Mouse (Mus musculus) T-cell, adult 2 months (primary cell): Measurements from ENCODE around the gene Osbpl3.

ENCODE experiments used
- DNase-seq: peaks from one replicate; pipeline ENCODE4 v3.0.0; 2022; ENCODE audit warnings: low spot score

Gene Osbpl3

DNA sequence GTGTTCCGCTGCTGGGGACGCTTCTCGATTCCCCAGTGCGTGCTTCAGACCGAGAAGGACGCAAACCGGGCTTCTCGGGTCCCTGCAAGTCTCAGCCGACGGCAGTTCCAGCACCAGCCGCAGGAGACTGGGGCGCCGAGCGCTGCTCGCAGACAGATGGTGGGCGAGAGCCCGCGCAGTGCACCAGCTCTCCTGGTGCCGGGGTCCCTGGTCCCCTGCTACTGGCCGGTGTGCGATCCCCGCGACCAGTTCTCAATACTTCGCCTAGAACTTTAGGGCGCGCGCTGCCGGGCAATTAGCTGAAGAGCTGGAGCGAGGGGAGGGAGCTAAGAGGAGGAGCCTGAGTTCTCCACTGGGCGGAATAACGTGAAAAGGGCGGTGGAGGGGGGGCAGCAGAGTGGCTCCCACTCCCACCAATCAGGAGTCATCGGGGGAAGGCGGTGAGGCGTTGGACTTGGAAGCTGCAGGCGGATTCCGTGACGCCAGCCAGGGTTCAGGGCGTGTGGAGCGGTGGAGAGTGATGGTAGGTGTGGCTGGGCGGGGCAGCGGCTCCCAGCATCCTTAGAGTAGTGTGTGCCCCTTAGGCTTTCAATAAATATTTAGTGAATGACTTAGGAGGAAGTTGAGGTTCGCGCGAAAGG lies at the start of gene Osbpl3:
Gene Osbpl3, minus strand, starts transcription at position 373 of the 641 bp plus-strand sequence.
- peak; percentile 77 for DNase-seq

DNA sequence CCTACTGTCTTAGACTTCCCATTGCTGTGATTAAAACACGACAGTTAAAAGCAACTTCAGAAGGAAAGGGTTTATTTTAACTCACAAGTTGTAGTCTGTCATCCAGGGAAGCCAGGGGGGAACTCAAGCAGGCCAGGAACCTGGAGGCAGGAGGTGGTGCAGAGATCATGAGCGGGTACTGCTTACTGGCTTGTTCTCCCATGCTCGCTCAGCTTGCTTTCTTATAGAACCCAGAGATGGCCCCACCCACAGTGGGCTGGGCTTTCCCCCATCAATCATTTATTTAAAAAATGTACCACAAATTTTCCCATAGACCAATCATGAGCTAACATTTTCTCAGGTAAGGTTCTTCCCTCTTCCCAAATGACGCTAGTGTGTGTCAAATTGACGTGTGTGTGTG lies 49.5 kb upstream of the Osbpl3 start:
- DNase-seq, result no peak

DNA sequence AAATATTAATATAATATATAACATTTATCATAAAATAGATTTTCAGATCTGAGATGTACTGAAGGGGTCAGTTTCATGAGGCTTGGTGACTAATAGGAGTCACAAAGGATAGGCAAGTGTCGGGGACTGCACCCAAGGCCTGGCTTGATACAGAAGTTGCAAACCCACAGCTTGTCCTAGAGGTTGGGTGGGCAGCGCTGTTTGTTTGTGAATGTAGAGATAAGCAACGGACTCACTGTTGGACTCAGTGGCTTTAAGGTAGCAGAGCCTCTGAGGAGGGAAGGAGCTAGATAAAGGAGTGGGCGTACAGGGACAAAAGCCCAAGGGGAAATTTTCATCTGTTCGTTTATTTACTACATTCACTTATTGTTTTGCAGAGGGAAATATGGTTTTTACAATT lies 48.7 kb upstream of the Osbpl3 start:
- no peak for DNase-seq

GRCm38 (mm10) chr6:50503779-50504178 lies 47.8 kb upstream of the Osbpl3 start:
- DNase-seq, result no peak

- no peak for DNase-seq
Observed at GRCm38 (mm10) chr6:50503031-50503430, 47.0 kb upstream of the Osbpl3 start.

- no peak for DNase-seq
Observed at GRCm38 (mm10) chr6:50498346-50498745, 42.3 kb upstream of the Osbpl3 start.

DNA sequence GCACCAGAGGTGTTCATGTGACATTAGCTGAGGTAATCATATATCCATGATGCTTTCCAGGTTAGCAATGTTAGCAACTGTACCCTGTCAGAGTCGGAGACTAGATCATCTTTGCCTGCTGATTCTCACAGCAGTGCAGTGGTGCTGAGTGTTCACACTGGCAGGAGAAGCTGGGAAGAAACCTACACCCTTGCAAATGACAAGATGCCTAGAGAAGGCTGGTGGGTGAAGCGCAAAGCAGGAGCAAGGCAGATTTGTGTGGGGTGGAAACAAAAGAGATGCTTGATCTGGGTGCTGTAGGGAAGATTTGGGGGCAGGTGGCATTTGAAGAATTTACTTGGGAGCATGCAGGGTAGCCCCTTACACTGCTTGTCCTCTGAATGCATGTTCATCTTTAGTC lies 34.5 kb upstream of the Osbpl3 start:
- DNase-seq, result no peak

- DNase-seq, result no peak
Observed at GRCm38 (mm10) chr6:50489380-50489779, 33.4 kb upstream of the Osbpl3 start.

- no peak for DNase-seq
Observed at GRCm38 (mm10) chr6:50486035-50486902, 30.3 kb upstream of the Osbpl3 start.

GRCm38 (mm10) chr6:50483426-50483825 lies 27.4 kb upstream of the Osbpl3 start:
- DNase-seq, result no peak

- no peak for DNase-seq
Observed at GRCm38 (mm10) chr6:50481460-50481859, 25.5 kb upstream of the Osbpl3 start.

DNA sequence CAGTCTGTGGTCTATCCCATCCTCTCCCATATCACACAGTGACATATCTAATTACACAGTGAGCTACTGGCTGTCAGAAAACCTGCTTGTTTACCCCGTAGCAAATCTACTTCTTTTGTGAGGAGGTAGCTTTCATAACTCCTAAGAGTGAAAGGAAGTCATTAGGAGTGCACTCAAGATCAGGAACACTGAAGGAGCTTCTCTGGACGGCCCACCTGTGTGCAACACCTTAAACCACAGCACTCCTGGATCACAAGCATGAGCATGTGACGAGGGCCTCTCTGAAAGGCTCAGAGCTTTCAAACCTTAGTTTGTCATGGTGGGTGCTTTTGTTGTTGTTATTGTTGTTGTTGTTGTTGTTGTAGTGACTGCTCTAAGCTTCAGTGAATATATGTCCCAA lies 10.4 kb upstream of the Osbpl3 start:
- no peak for DNase-seq

GRCm38 (mm10) chr6:50464690-50465485 lies 8.9 kb upstream of the Osbpl3 start:
- no peak for DNase-seq

- no peak for DNase-seq
Observed at GRCm38 (mm10) chr6:50462026-50462425, 6.0 kb upstream of the Osbpl3 start.

GRCm38 (mm10) chr6:50461585-50461984 lies 5.6 kb upstream of the Osbpl3 start:
- DNase-seq, result no peak

GRCm38 (mm10) chr6:50460646-50461045 lies 4.6 kb upstream of the Osbpl3 start:
- DNase-seq, result no peak

DNA sequence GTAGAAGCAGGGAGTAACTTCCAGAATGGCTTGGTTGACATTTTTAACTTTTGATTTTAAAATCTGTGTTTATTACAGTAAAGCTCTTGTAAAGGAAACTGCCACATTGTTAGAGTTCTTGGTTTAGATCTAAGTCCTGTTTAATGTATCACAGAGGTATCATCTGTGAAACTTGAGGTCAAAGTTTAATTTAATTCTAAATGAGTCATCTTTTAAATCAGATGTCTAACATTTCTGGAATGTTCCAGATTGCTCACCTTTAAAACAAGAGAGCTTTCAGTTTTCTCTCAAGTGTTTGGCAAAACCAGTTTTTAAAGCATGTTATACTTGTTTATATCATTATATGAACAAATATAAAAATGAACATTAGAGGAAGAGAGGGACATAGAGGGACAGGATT lies 4.2 kb upstream of the Osbpl3 start:
- no peak for DNase-seq

GRCm38 (mm10) chr6:50459271-50459670 lies 3.3 kb upstream of the Osbpl3 start:
- DNase-seq, result no peak

DNA sequence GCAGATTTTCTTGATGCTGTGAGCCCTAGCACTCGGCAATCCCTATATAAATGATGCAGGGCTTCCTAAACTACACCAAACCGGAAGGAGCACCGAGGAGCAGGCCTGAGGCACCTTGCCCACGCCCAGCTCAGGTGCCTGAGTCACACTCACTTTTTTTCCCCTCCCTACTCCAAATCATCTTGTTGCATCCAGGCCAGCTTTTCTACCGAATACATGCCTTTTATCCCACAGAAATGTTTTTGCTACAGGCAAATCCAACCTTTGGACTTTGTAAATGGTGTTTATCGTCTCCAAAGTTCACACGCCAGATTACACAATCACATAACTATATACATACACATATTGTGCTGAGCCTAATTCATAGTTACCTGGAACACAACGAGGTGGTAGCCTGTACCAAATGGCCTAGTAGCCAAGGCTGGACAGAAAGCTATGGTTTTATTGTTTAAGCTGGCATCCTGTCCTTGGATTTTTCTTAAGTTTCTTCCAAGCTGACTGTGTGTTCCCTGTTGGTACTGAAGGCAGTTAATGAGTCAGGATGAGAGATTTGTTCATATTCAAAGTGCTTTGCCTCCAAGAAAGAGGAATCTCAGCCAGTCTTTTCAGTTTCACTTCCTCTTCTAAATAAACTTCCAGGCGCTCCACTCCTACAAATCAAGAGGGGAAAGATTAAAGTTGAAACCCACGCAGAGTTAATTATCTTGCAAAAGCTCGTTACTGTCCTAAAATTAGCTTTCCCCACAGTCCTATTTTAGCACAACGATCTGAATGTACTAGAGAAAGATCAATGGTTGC lies 1.7 kb upstream of the Osbpl3 start:
- DNase-seq, result no peak

- DNase-seq, result no peak
Observed at GRCm38 (mm10) chr6:50456706-50457105, 705 bp upstream of the Osbpl3 start.

- DNase-seq, result peak; percentile 49
Observed at GRCm38 (mm10) chr6:50455102-50455828, 736 bp downstream of the Osbpl3 start.
